Mouse (Mus musculus) myocyte (in vitro differentiated cells): ENCODE data around the gene Ces3a. TPM values are rescaled to one million over a fixed set of nuclear protein-coding genes. Genes with fewer than 3 reads are reported as not detected.

ENCODE experiments used
- H3K27me3 ChIP-seq: one replicate; pipeline ENCODE4 v1.6.1; 2011; ENCODE audit not compliant: control insufficient read depth, insufficient read depth, insufficient read length
- H3K36me3 ChIP-seq: one replicate; pipeline ENCODE4 v1.6.1; 2011; ENCODE audit not compliant: control insufficient read depth, insufficient read depth
- H3K4me2 ChIP-seq: one replicate; pipeline ENCODE4 v1.6.1; 2011; ENCODE audit warnings: low read depth, control low read depth
- H3K4me3 ChIP-seq: one replicate; pipeline ENCODE4 v1.5.1; 2011; ENCODE audit warnings: mild to moderate bottlenecking, control low read depth, moderate library complexity
- H3K79me2 ChIP-seq: one replicate; pipeline ENCODE4 v1.6.1; 2011; ENCODE audit not compliant: control insufficient read depth, insufficient read depth
- H3ac ChIP-seq: one replicate; pipeline ENCODE4 v1.6.1; 2011; ENCODE audit not compliant: control insufficient read depth, insufficient read length
- CEBPB ChIP-seq: IDR thresholded peaks from 2 replicates; pipeline ENCODE4 v1.6.1; 2011; ENCODE audit warnings: mild to moderate bottlenecking, moderate library complexity; ENCODE audit not compliant: poor library complexity, insufficient read depth, severe bottlenecking
- E2F4 ChIP-seq: IDR thresholded peaks from one replicate; pipeline ENCODE4 v1.6.1; 2011; ENCODE audit warnings: mild to moderate bottlenecking, control low read depth, moderate library complexity; ENCODE audit not compliant: insufficient read depth
- MAX ChIP-seq: IDR thresholded peaks from one replicate; pipeline ENCODE4 v1.6.1; 2011; ENCODE audit warnings: low read depth, mild to moderate bottlenecking, control low read depth
- MYOD1 ChIP-seq, 3 experiments: IDR thresholded peaks; one replicate each; pipeline ENCODE4 v1.6.1; 2011; ENCODE audit warnings: control low read depth in 2 of 3, low read depth in 2 of 3, mild to moderate bottlenecking in 2 of 3, moderate library complexity in 1 of 3; ENCODE audit not compliant: insufficient read length in 2 of 3, control insufficient read depth in 1 of 3
- MYOG ChIP-seq, 3 experiments: IDR thresholded peaks; one replicate each; pipeline ENCODE4 v1.6.1; 2011; ENCODE audit warnings: control low read depth in 2 of 3, low read depth in 2 of 3, mild to moderate bottlenecking in 2 of 3; ENCODE audit not compliant: insufficient read length in 2 of 3, control insufficient read depth in 1 of 3, insufficient read depth in 1 of 3
- POLR2A ChIP-seq: IDR thresholded peaks from one replicate; pipeline ENCODE4 v1.6.1; 2011; ENCODE audit warnings: low read depth, mild to moderate bottlenecking, control low read depth, moderate library complexity; ENCODE audit not compliant: insufficient read length
- POLR2AphosphoS2 ChIP-seq: IDR thresholded peaks from one replicate; pipeline ENCODE4 v1.6.1; 2011; ENCODE audit warnings: low read depth, control low read depth; ENCODE audit not compliant: insufficient read length
- REST ChIP-seq: IDR thresholded peaks from one replicate; pipeline ENCODE4 v1.6.1; 2011; ENCODE audit warnings: mild to moderate bottlenecking, control low read depth, moderate library complexity; ENCODE audit not compliant: insufficient read depth, insufficient read length
- SRF ChIP-seq: IDR thresholded peaks from one replicate; pipeline ENCODE4 v1.6.1; 2011; ENCODE audit warnings: low read depth; ENCODE audit not compliant: control insufficient read depth, insufficient read length
- TCF12 ChIP-seq: IDR thresholded peaks from one replicate; pipeline ENCODE4 v1.6.1; 2011; ENCODE audit warnings: mild to moderate bottlenecking, control low read depth; ENCODE audit not compliant: poor library complexity, insufficient read depth, severe bottlenecking
- TCF3 ChIP-seq: IDR thresholded peaks from one replicate; pipeline ENCODE4 v1.6.1; 2011; ENCODE audit warnings: low read depth, control low read depth; ENCODE audit not compliant: insufficient read length
- USF1 ChIP-seq: IDR thresholded peaks from one replicate; pipeline ENCODE4 v1.6.1; 2011; ENCODE audit warnings: low read depth, mild to moderate bottlenecking, control low read depth, moderate library complexity
- polyA plus RNA-seq: library from polyadenylated mRNA; unstranded; fragments of >200 nt; fragmentation: generic; extraction: Trizol; gene quantifications from one replicate; pipeline ENCODE4 v1.2.1, GENCODE M21; 2012; ENCODE audit warnings: missing spikeins

Ces3a gene
- polyA plus RNA-seq, 1 experiment: not detected

GRCm38 (mm10) chr8:105014391-105014790 is 34.0 kb upstream of the Ces3a start:
- Histone ChIP-seq H3K79me2 (no peaks in the 10 kb centered on the region), H3ac (no peak overlapping the region), H3K4me3 (no peak overlapping the region), H3K4me2 (no peak overlapping the region), H3K27me3 (no peaks in the 10 kb centered on the region), H3K36me3 (no peaks in the 10 kb centered on the region)
- TF ChIP-seq MAX (no peak), E2F4 (no peak), POLR2A (no peak)

GRCm38 (mm10) chr8:105021954-105022353 is 26.4 kb upstream of the Ces3a start:
- H3K36me3 ChIP-seq: no peaks in the 10 kb centered on the region
- H3K4me3 ChIP-seq: no peak overlapping the region
- no peaks in the 10 kb centered on the region for H3K27me3 ChIP-seq
- no peaks in the 10 kb centered on the region for H3K79me2 ChIP-seq
- H3ac ChIP-seq: no peak overlapping the region
- no peak for TF ChIP-seq POLR2AphosphoS2
- TF ChIP-seq CEBPB: no peak
- TF ChIP-seq REST: no peak
- no peak for TF ChIP-seq TCF3
- no peak for TF ChIP-seq MAX
- TF ChIP-seq MYOD1 (IDR thresholded peaks at IDR 0.05; ENCODE audit: control insufficient read depth in 1 of 3, insufficient read length in 2 of 3, low read depth in 2 of 3): no peak
- no peak for TF ChIP-seq POLR2A
- no peak for TF ChIP-seq MYOG (IDR thresholded peaks at IDR 0.05; ENCODE audit: control insufficient read depth in 1 of 3, insufficient read depth in 1 of 3, insufficient read length in 2 of 3, low read depth in 2 of 3)
- H3K4me2 ChIP-seq: no peak overlapping the region

- Histone ChIP-seq H3K36me3 (no peaks in the 10 kb centered on the region), H3ac (no peak overlapping the region), H3K4me3 (no peak overlapping the region), H3K4me2 (no peak overlapping the region), H3K79me2 (no peaks in the 10 kb centered on the region), H3K27me3 (no peaks in the 10 kb centered on the region)
- no peak for TF ChIP-seq TCF12
- TF ChIP-seq MYOD1 (IDR thresholded peaks at IDR 0.05; ENCODE audit: control insufficient read depth in 1 of 3, insufficient read length in 2 of 3, low read depth in 2 of 3): no peak
- TF ChIP-seq TCF3: no peak
- no peak for TF ChIP-seq MAX
- no peak for TF ChIP-seq USF1
- no peak for TF ChIP-seq MYOG (IDR thresholded peaks at IDR 0.05; ENCODE audit: control insufficient read depth in 1 of 3, insufficient read depth in 1 of 3, insufficient read length in 2 of 3, low read depth in 2 of 3)
- no peak for TF ChIP-seq E2F4
- TF ChIP-seq REST: no peak
- TF ChIP-seq SRF: no peak
- no peak for TF ChIP-seq POLR2AphosphoS2
- no peak for TF ChIP-seq POLR2A
- TF ChIP-seq CEBPB: no peak
Measured at GRCm38 (mm10) chr8:105023087-105023486, 25.3 kb upstream of the Ces3a start.

GRCm38 (mm10) chr8:105025050-105025449 is 23.4 kb upstream of the Ces3a start:
- Histone ChIP-seq H3K36me3 (no peaks in the 10 kb centered on the region), H3ac (no peak overlapping the region), H3K79me2 (no peaks in the 10 kb centered on the region), H3K4me2 (no peak overlapping the region), H3K4me3 (no peak overlapping the region), H3K27me3 (no peaks in the 10 kb centered on the region)
- TF ChIP-seq MYOD1 (IDR thresholded peaks at IDR 0.05; ENCODE audit: control insufficient read depth in 1 of 3, insufficient read length in 2 of 3, low read depth in 2 of 3): no peak
- TF ChIP-seq TCF3: no peak
- TF ChIP-seq MAX: no peak
- no peak for TF ChIP-seq POLR2A
- TF ChIP-seq MYOG (IDR thresholded peaks at IDR 0.05; ENCODE audit: control insufficient read depth in 1 of 3, insufficient read depth in 1 of 3, insufficient read length in 2 of 3, low read depth in 2 of 3): no peak
- TF ChIP-seq REST: no peak
- TF ChIP-seq POLR2AphosphoS2: no peak
- TF ChIP-seq SRF: no peak
- TF ChIP-seq E2F4: no peak
- no peak for TF ChIP-seq USF1
- TF ChIP-seq CEBPB: no peak
- TF ChIP-seq TCF12: no peak

- Histone ChIP-seq H3K79me2 (no peaks in the 10 kb centered on the region), H3K4me3 (no peak overlapping the region), H3K36me3 (no peaks in the 10 kb centered on the region), H3ac (no peak overlapping the region), H3K27me3 (no peaks in the 10 kb centered on the region), H3K4me2 (no peak overlapping the region)
- no peak for TF ChIP-seq REST
- TF ChIP-seq E2F4: no peak
- no peak for TF ChIP-seq POLR2A
- no peak for TF ChIP-seq SRF
- no peak for TF ChIP-seq CEBPB
- TF ChIP-seq TCF3: no peak
- TF ChIP-seq TCF12: no peak
- TF ChIP-seq MAX: no peak
- TF ChIP-seq USF1: no peak
- TF ChIP-seq POLR2AphosphoS2: no peak
- TF ChIP-seq MYOG (IDR thresholded peaks at IDR 0.05; ENCODE audit: control insufficient read depth in 1 of 3, insufficient read depth in 1 of 3, insufficient read length in 2 of 3, low read depth in 2 of 3): no peak
- TF ChIP-seq MYOD1 (IDR thresholded peaks at IDR 0.05; ENCODE audit: control insufficient read depth in 1 of 3, insufficient read length in 2 of 3, low read depth in 2 of 3): no peak
Measured at GRCm38 (mm10) chr8:105043510-105043909, 4.9 kb upstream of the Ces3a start.
